Mouse (Mus musculus) adrenal gland, postnatal 0 days (tissue): ENCODE results near the gene Kng2. TPM values are rescaled to one million over a fixed set of nuclear protein-coding genes. Genes with fewer than 3 reads are reported as not detected.

Experiments used
- polyA plus RNA-seq: library from polyadenylated mRNA; unstranded; fragments of >200 nt; fragmentation: Nextera tagmentation; extraction: Ambion mirVana; gene quantifications from 2 replicates; pipeline ENCODE4 v1.2.1, GENCODE M21; 2015

The Kng2 gene
- polyA plus RNA-seq, result 9.9 and 13.6 TPM in 2 replicates

GRCm38 (mm10) chr16:23028966-23029600 is at the start of gene Kng2:
Kng2 (minus strand) TSS chr16:23029482.

GRCm38 (mm10) chr16:23057668-23058447 is 28.6 kb upstream of the Kng2 start, which contains the start of gene Kng1:
Kng1 (plus strand) TSS chr16:23057865.

GRCm38 (mm10) chr16:22950840-22951395 is 78.4 kb downstream of the Kng2 start, which contains the start of gene Hrg:
Hrg (plus strand) TSS chr16:22951072.

Other genes starting within 250 kb of the Kng2 start
- 0.14 TPM in 1 of 2 replicates, not detected in the other for gene Crygs, start 217.9 kb downstream of the Kng2 start, polyA plus RNA-seq
- gene Tbccd1, start 171.8 kb downstream of the Kng2 start, polyA plus RNA-seq, result 14.3 and 19.3 TPM in 2 replicates
- gene Dnajb11, start 171.6 kb downstream of the Kng2 start, polyA plus RNA-seq, result 60.1 and 84.8 TPM in 2 replicates
- gene Ahsg, start 138.2 kb downstream of the Kng2 start, polyA plus RNA-seq, result 576 and 827 TPM in 2 replicates
- 16.0 and 20.6 TPM in 2 replicates for gene Fetub, start 111.1 kb downstream of the Kng2 start, polyA plus RNA-seq
- 10.5 and 16.4 TPM in 2 replicates for gene Hrg, start 78.4 kb downstream of the Kng2 start, polyA plus RNA-seq
- 108 and 144 TPM in 2 replicates for gene Kng1, start 28.4 kb upstream of the Kng2 start, polyA plus RNA-seq
- 253 and 255 TPM in 2 replicates for gene Eif4a2, start 78.0 kb upstream of the Kng2 start, polyA plus RNA-seq
- 75.6 and 86.8 TPM in 2 replicates for gene Rfc4, start 98.3 kb upstream of the Kng2 start, polyA plus RNA-seq
- 0.16 and 19.7 TPM in 2 replicates for gene Adipoq, start 117.1 kb upstream of the Kng2 start, polyA plus RNA-seq
- 29.6 and 40.1 TPM in 2 replicates for gene St6gal1, start 195.3 kb upstream of the Kng2 start, polyA plus RNA-seq